Mouse (Mus musculus) embryonic facial prominence, embryonic 14.5 days (tissue): ENCODE measurements around the gene Cobl. TPM values are rescaled to one million over a fixed set of nuclear protein-coding genes. Genes with fewer than 3 reads are reported as not detected.

Experiments used
- ATAC-seq: fragments of 200-750 bp; cut with Nextera tagmentation; 2 replicates; pipeline ENCODE4 v1.8.0; 2017; ENCODE audit warnings: low read depth, moderate number of reproducible peaks, moderate TSS enrichment
- DNase-seq: peaks from one replicate; pipeline ENCODE4 v3.0.0-alpha.2; 2015; ENCODE audit warnings: low spot score
- H3K27ac ChIP-seq: fragments of 300-500 bp; sonication (generic); replicated peaks from 2 replicates; pipeline ENCODE4 v1.5.1; 2014; ENCODE audit warnings: low read depth, mild to moderate bottlenecking, low read length, moderate library complexity
- H3K27me3 ChIP-seq: fragments of 300-500 bp; sonication (generic); replicated peaks from 2 replicates; pipeline ENCODE4 v1.6.1; 2014; ENCODE audit warnings: low read length; ENCODE audit not compliant: control insufficient read depth, insufficient read depth
- H3K36me3 ChIP-seq: fragments of 300-500 bp; sonication (generic); 2 replicates; pipeline ENCODE4 v1.6.1; 2014; ENCODE audit warnings: low read length, mixed read lengths; ENCODE audit not compliant: control insufficient read depth, insufficient read depth
- H3K4me1 ChIP-seq: fragments of 300-500 bp; sonication (generic); 2 replicates; pipeline ENCODE4 v1.6.1; 2014; ENCODE audit warnings: antibody characterized with exemption, low read length; ENCODE audit not compliant: control insufficient read depth, insufficient read depth
- H3K4me2 ChIP-seq: fragments of 300-500 bp; sonication (generic); 2 replicates; pipeline ENCODE4 v1.6.1; 2014; ENCODE audit warnings: low read depth, mild to moderate bottlenecking, low read length, moderate library complexity, mixed read lengths
- H3K4me3 ChIP-seq: fragments of 300-500 bp; sonication (generic); 2 replicates; pipeline ENCODE4 v1.5.1; 2014; ENCODE audit warnings: low read depth, mild to moderate bottlenecking, low read length
- H3K9ac ChIP-seq: fragments of 300-500 bp; sonication (generic); 2 replicates; pipeline ENCODE4 v1.6.1; 2014; ENCODE audit warnings: low read depth, mild to moderate bottlenecking, low read length, moderate library complexity, mixed read lengths
- H3K9me3 ChIP-seq: fragments of 300-500 bp; sonication (generic); 2 replicates; pipeline ENCODE4 v1.6.1; 2016; ENCODE audit warnings: low read length; ENCODE audit not compliant: control insufficient read depth
- WGBS: fragments of 180-500 bp; shearing (Covaris S2); extraction: QIAGEN DNeasy Blood & Tissue Kit; methylation state at CpG from one replicate; pipeline ENCODE4 v1.1.7; 2014; 5-methylcytosine and 5-hydroxymethylcytosine counted together
- polyA plus RNA-seq: library from polyadenylated mRNA; unstranded; fragments of >200 nt; fragmentation: Nextera tagmentation; extraction: Ambion mirVana; gene quantifications from 2 replicates; pipeline ENCODE4 v1.2.1, GENCODE M21; 2014

The Cobl gene
- polyA plus RNA-seq, 1 experiment from 2014 or later = 62.0 TPM

- Histone ChIP-seq H3K9me3 (no peaks in the 10 kb centered on the region), H3K4me1 (peaks cover 4% of the 10 kb centered on the region; the same call in 1 of the 2 replicates), H3K27me3 (peaks cover 12% of the 10 kb centered on the region), H3K4me3 (no peak overlapping the region), H3K4me2 (no peak overlapping the region), H3K9ac (no peak overlapping the region), H3K27ac (no peak overlapping the region), H3K36me3 (no peaks in the 10 kb centered on the region)
- WGBS = 57% methylated on average over 7 of the region's 7 CpGs
- DNase-seq (no peak), ATAC-seq (no peak)
Measured at GRCm38 (mm10) chr11:12459781-12460581, 4.8 kb downstream of the Cobl start.

GRCm38 (mm10) chr11:12458814-12459213 is 5.9 kb downstream of the Cobl start:
- Histone ChIP-seq H3K36me3 (no peaks in the 10 kb centered on the region), H3K4me2 (no peak overlapping the region), H3K27me3 (peaks cover 5% of the 10 kb centered on the region; the same call in 1 of the 2 replicates), H3K27ac (no peak overlapping the region), H3K9ac (no peak overlapping the region), H3K4me3 (no peak overlapping the region), H3K4me1 (peaks cover 4% of the 10 kb centered on the region; the same call in 1 of the 2 replicates), H3K9me3 (no peaks in the 10 kb centered on the region)
- no peak for DNase-seq
- 78% methylated on average over 3 of the region's 3 CpGs for WGBS
- no peak for ATAC-seq

- H3K4me2 ChIP-seq = no peak overlapping the region
- no peak for ATAC-seq
- H3K9me3 ChIP-seq = no peaks in the 10 kb centered on the region
- WGBS = 70% methylated on average over 2 of the region's 2 CpGs
- DNase-seq = no peak
- 0 out of 2 replicates have a peak, but pooled peaks cover under 1% of the 10 kb centered on the region for H3K27me3 ChIP-seq
- no peak overlapping the region for H3K9ac ChIP-seq
- peaks cover 4% of the 10 kb centered on the region; the same call in 1 of the 2 replicates for H3K4me1 ChIP-seq
- no peak overlapping the region for H3K4me3 ChIP-seq
- no peaks in the 10 kb centered on the region for H3K36me3 ChIP-seq
- no peak overlapping the region for H3K27ac ChIP-seq
Measured at GRCm38 (mm10) chr11:12458392-12458791, 6.4 kb downstream of the Cobl start.

- H3K4me3 ChIP-seq = no peak overlapping the region
- no peak for ATAC-seq
- WGBS = 90% methylated on average over 3 of the region's 3 CpGs
- no peak overlapping the region for H3K27ac ChIP-seq
- no peaks in the 10 kb centered on the region for H3K27me3 ChIP-seq
- H3K4me1 ChIP-seq = no peaks in the 10 kb centered on the region
- no peak overlapping the region for H3K9ac ChIP-seq
- H3K9me3 ChIP-seq = no peaks in the 10 kb centered on the region
- H3K4me2 ChIP-seq = no peak overlapping the region
- no peaks in the 10 kb centered on the region for H3K36me3 ChIP-seq
- DNase-seq = no peak
Measured at GRCm38 (mm10) chr11:12448101-12448500, 16.7 kb downstream of the Cobl start.

GRCm38 (mm10) chr11:12445222-12445621 is 19.5 kb downstream of the Cobl start:
- no peaks in the 10 kb centered on the region for H3K27me3 ChIP-seq
- WGBS = 63% methylated on average over 2 of the region's 2 CpGs
- no peaks in the 10 kb centered on the region for H3K36me3 ChIP-seq
- no peaks in the 10 kb centered on the region for H3K9me3 ChIP-seq
- H3K4me2 ChIP-seq = no peak overlapping the region
- ATAC-seq (no peak), DNase-seq (no peak)
- no peak overlapping the region for H3K27ac ChIP-seq
- no peak overlapping the region for H3K9ac ChIP-seq
- H3K4me1 ChIP-seq = no peaks in the 10 kb centered on the region
- H3K4me3 ChIP-seq = no peak overlapping the region

GRCm38 (mm10) chr11:12444215-12444614 is 20.5 kb downstream of the Cobl start:
- 87% methylated on average over 2 of the region's 2 CpGs for WGBS
- Histone ChIP-seq H3K36me3 (no peaks in the 10 kb centered on the region), H3K4me3 (no peak overlapping the region), H3K9ac (no peak overlapping the region), H3K9me3 (no peaks in the 10 kb centered on the region), H3K27ac (no peak overlapping the region), H3K4me2 (no peak overlapping the region), H3K27me3 (no peaks in the 10 kb centered on the region), H3K4me1 (no peaks in the 10 kb centered on the region)
- ATAC-seq (no peak), DNase-seq (no peak)

GRCm38 (mm10) chr11:12443614-12444013 is 21.1 kb downstream of the Cobl start:
- no peak for DNase-seq
- Histone ChIP-seq H3K27ac (no peak overlapping the region), H3K36me3 (no peaks in the 10 kb centered on the region), H3K4me1 (no peaks in the 10 kb centered on the region), H3K27me3 (no peaks in the 10 kb centered on the region), H3K9me3 (no peaks in the 10 kb centered on the region), H3K9ac (no peak overlapping the region), H3K4me2 (no peak overlapping the region), H3K4me3 (no peak overlapping the region)
- no peak for ATAC-seq
- WGBS = 77% methylated on average over 4 of the region's 4 CpGs

- H3K27me3 ChIP-seq = no peaks in the 10 kb centered on the region
- H3K4me1 ChIP-seq = no peaks in the 10 kb centered on the region
- DNase-seq = no peak
- H3K4me3 ChIP-seq = no peak overlapping the region
- no peak for ATAC-seq
- H3K9me3 ChIP-seq = no peaks in the 10 kb centered on the region
- 62% methylated on average over 5 of the region's 5 CpGs for WGBS
- no peak overlapping the region for H3K27ac ChIP-seq
- no peaks in the 10 kb centered on the region for H3K36me3 ChIP-seq
- H3K4me2 ChIP-seq = no peak overlapping the region
- no peak overlapping the region for H3K9ac ChIP-seq
Measured at GRCm38 (mm10) chr11:12443185-12443584, 21.6 kb downstream of the Cobl start.

GRCm38 (mm10) chr11:12442283-12442682 is 22.5 kb downstream of the Cobl start:
- no peaks in the 10 kb centered on the region for H3K9me3 ChIP-seq
- H3K27ac ChIP-seq = no peak overlapping the region
- H3K4me2 ChIP-seq = no peak overlapping the region
- no peak overlapping the region for H3K4me3 ChIP-seq
- H3K4me1 ChIP-seq = no peaks in the 10 kb centered on the region
- no peak for DNase-seq
- no peaks in the 10 kb centered on the region for H3K27me3 ChIP-seq
- no peaks in the 10 kb centered on the region for H3K36me3 ChIP-seq
- H3K9ac ChIP-seq = no peak overlapping the region
- 68% methylated on average over 4 of the region's 4 CpGs for WGBS
- ATAC-seq = 0 out of 2 replicates have a peak, but pooled peaks have one; percentile 18
